Mouse (Mus musculus): ENCODE measurements around the gene Vmn2r97. TPM values are rescaled to one million over a fixed set of nuclear protein-coding genes. Genes with fewer than 3 reads are reported as not detected.
"Not testable (repeated sequence)": the region's sequence is repeated elsewhere in the genome, so short reads cannot be mapped to it uniquely, and the experiment has no call there.

The Vmn2r97 gene
- polyA plus RNA-seq (2016; fragmentation: Nextera tagmentation; extraction: Ambion mirVana): 0.06 and 0.09 TPM in 2 replicates

DNA sequence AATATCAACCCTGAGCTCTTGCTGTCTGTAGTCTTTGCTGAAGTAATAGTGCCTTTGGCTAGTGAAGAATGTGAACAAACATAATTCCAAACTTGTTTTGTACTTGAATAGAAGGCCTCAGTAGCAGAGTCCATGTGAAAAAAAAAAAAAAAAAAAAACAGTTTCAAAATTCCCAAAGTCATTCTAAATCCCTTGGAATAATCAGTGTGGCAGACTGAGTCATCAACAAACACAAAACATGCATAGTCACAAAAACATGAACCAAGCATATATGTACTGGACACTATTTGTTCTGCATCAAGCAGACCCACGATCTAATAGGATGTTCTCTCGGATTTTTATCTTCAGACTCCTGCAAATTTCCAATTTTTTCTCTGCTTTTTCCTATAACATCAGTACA is at the start of gene Vmn2r97:
TSS of gene Vmn2r97 (plus strand) at position 301 of the 400 bp plus-strand sequence.
- not testable (repeated sequence) for H3K27ac ChIP-seq; H3K4me3 ChIP-seq; H3K36me3 ChIP-seq; H3K4me1 ChIP-seq; H3K9me3 ChIP-seq (replicated peaks); DNase-seq (ENCODE audit: low spot score); H3K27me3 ChIP-seq (ENCODE audit: low read depth, poor library complexity, severe bottlenecking)
- WGBS: 90% methylated on average over 2 of the region's 2 CpGs

DNA sequence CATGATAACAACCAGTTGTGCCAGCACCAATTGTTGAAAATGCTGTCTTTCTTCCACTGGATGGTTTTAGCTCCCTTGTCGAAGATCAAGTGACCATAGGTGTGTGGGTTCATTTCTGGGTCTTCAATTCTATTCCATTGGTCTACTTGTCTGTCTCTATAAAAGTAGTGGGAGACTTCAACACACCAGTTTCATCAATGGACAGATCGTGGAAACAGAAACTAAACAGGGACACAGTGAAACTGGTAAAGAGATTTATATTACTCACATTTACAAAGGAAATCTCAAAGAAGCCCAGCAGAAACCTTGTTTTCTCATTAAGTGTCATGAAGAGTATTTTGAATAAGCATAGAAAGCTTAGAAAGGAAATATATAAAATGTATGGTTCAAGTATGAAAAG is 31.7 kb upstream of the Vmn2r97 start:
- DNase-seq (ENCODE audit: low spot score); H3K27me3 ChIP-seq (ENCODE audit: low read depth, poor library complexity, severe bottlenecking); H3K9me3 ChIP-seq (replicated peaks); H3K4me3 ChIP-seq; H3K4me1 ChIP-seq; H3K36me3 ChIP-seq; H3K27ac ChIP-seq: not testable (repeated sequence)
- 59% methylated on average over 2 of the region's 2 CpGs for WGBS

DNA sequence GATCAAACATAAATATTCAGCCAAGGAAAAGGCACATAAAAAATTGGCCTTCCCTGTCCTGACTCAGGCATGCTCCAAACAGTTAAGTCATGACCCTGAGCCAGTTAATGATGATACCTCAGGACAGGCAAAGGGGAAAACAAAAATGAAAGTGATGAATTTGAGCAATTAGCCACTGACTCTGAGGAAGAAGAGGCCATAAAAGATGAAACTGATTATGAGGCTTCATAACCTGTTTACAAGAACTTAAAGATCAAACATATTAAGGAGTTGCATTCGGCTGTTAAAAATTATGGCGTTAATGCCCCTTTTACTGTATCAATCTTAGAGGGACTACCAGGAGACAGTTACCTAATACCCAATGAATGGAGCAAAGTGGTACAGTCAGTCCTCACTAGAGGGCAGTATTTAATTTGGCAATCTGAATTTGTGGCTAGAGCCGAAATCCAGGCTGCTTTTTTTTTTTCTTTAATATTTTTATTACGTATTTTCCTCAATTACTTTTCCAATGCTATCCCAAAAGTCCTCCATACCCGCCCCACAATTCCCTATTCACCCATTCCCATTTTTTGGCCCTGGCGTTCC is 24.3 kb upstream of the Vmn2r97 start:
- no peak for DNase-seq (ENCODE audit: low spot score)
- Histone ChIP-seq H3K9me3 (replicated peaks) (no peaks in the 10 kb centered on the region; the same call in 1 of the 2 replicates), H3K27ac (no peak overlapping the region), H3K4me1 (no peaks in the 10 kb centered on the region), H3K36me3 (no peaks in the 10 kb centered on the region), H3K4me3 (no peak overlapping the region), H3K27me3 (ENCODE audit: low read depth, poor library complexity, severe bottlenecking) (no peaks in the 10 kb centered on the region)
- WGBS: 86% methylated on average over 6 of the region's 6 CpGs

DNA sequence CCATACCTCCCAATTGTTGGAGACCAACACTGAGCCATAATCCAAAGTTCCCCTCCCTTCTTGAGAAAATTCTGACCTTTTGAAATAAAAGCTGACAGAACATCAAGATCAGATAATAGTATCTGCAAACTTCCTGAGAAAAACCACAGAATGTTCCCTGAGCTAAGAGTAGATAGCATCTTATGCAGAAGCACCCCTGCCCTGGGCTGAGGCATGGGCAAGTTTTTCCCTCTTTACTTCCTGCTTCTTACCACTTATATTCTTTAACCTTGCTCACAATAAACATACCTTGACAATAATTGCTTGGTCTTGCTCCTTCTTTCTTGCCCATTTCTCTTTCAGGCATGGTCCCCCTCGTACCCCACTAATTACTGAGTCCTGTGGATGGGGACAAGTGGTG is 43.7 kb downstream of the Vmn2r97 start:
- H3K4me1 ChIP-seq; H3K27me3 ChIP-seq (ENCODE audit: low read depth, poor library complexity, severe bottlenecking); DNase-seq (ENCODE audit: low spot score); H3K4me3 ChIP-seq; H3K27ac ChIP-seq; H3K36me3 ChIP-seq: not testable (repeated sequence)
- peaks cover 13% of the 10 kb centered on the region; the same call in 1 of the 2 replicates for H3K9me3 ChIP-seq (replicated peaks)
- WGBS: 81% methylated on average over 1 of the region's 1 CpGs

DNA sequence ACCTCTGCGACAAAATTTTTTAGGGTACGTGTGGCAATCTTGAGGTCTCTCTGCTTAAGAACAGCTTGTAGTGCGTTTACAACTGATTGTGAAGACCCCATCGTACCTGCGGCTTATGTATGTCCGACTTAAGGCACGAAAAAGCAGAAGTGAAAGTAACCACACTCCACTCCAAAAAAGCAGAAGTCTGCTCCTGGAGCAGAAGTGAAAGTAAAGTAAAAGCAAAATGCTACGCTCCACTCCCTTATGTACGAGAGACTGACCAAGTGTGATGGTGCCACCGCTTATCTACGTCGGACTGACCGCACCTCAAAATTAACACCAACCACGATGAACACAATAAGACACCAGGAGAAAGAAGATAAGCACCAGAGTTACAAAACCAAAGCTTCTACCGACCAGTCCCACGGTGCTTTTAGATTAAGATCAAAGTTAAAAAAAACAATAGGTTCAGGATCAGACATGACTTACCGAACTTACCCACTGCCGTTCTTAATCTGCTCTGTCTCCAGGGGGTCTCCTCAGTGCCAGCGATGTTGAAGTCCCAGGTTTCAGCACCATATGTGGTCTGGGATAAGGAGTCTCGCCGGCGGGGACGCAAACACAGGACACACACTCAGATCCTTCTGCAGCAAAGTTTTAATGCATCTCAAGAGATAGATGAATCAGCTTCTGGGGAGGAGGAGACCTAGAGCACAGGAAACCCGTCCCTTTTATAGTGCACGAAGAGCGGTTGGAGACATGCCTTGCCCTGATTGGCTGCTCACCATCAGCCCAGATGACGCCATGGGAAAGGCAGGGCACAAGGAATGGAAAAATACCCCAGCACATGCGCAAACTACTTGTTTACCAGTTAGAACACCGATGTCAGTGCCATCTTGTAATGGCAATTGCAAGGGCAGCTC is 54.5 kb downstream of the Vmn2r97 start:
- no peaks in the 10 kb centered on the region for H3K4me1 ChIP-seq
- 94% methylated on average over 29 of the region's 29 CpGs for WGBS
- no peaks in the 10 kb centered on the region for H3K36me3 ChIP-seq
- peaks cover 17% of the 10 kb centered on the region; the same call in 1 of the 2 replicates for H3K9me3 ChIP-seq (replicated peaks)
- H3K27ac ChIP-seq: no peak overlapping the region
- no peak overlapping the region for H3K4me3 ChIP-seq
- no peaks in the 10 kb centered on the region for H3K27me3 ChIP-seq (ENCODE audit: low read depth, poor library complexity, severe bottlenecking)
- DNase-seq (ENCODE audit: low spot score): no peak

Other genes with a start within 250 kb of the Vmn2r97 start
- not detected in 2 replicates for gene Vmn2r98, start 139.2 kb downstream of the Vmn2r97 start, polyA plus RNA-seq (2016; fragmentation: Nextera tagmentation; extraction: Ambion mirVana)